ENCODE assay signal across 8 mouse cellular contexts in genomic region chr12:52381968-52382325, GRCm38 (mm10).
A peak's percentile ranks its signal among the peaks of the same experiment; 100 is the strongest.
DNase-seq lines count a peak whose midpoint lies in the region; ATAC-seq and TF ChIP-seq lines count a peak whose summit lies in the region.

No protein-coding gene starts in this region.

- TF ChIP-seq POLR2A in thymus, adult 2 months (IDR thresholded peaks at IDR 0.05; ENCODE audit: control insufficient read depth, extremely low read depth, insufficient read depth, low read length, poor library complexity): no peak

- peak; percentile 23 for ATAC-seq in forebrain, embryonic 15.5 days (replicated peaks)
- no peak for ATAC-seq in limb, embryonic 13.5 days (ENCODE audit: low FRiP score, low read depth)

- H3K27ac ChIP-seq in forebrain, embryonic 15.5 days (replicated peaks): no peak overlapping the region
- peak overlapping the region; percentile 69 for H3K27ac ChIP-seq in limb, embryonic 13.5 days
- H3K27ac ChIP-seq in thymus, adult 2 months (ENCODE audit: control insufficient read depth, insufficient read depth, low read length): no peak overlapping the region

- no peak for TF ChIP-seq CTCF in E14TG2a.4 (conservative IDR thresholded peaks at IDR 0.05; ENCODE audit: low read length)
- TF ChIP-seq CTCF in thymus, adult 2 months (IDR thresholded peaks at IDR 0.05; ENCODE audit: borderline replicate concordance, control insufficient read depth, extremely low read depth, insufficient read depth, low read length, poor library complexity): no peak

- 86% methylated on average over 1 of the region's 1 CpGs for WGBS in forebrain, embryonic 15.5 days
- 77% methylated on average over 1 of the region's 1 CpGs for WGBS in limb, embryonic 13.5 days
- 100% methylated on average over 1 of the region's 1 CpGs for WGBS in thymus, adult 2 months

- H3K36me3 ChIP-seq in E14TG2a.4 (ENCODE audit: insufficient read depth, low read length): no peaks in the 10 kb centered on the region
- no peaks in the 10 kb centered on the region for H3K36me3 ChIP-seq in forebrain, embryonic 15.5 days
- no peaks in the 10 kb centered on the region for H3K36me3 ChIP-seq in limb, embryonic 13.5 days
- no peaks in the 10 kb centered on the region for H3K36me3 ChIP-seq in thymus, adult 2 months (ENCODE audit: control insufficient read depth, insufficient read depth, low read length)

- H3K4me3 ChIP-seq in E14TG2a.4 (replicated peaks; ENCODE audit: low read length): peak overlapping the region; percentile 62
- H3K4me3 ChIP-seq in forebrain, embryonic 15.5 days: no peak overlapping the region
- H3K4me3 ChIP-seq in limb, embryonic 13.5 days: no peak overlapping the region
- H3K4me3 ChIP-seq in thymus, adult 2 months (ENCODE audit: control insufficient read depth, insufficient read depth, low read length): no peak overlapping the region

- no peak overlapping the region for H3K9ac ChIP-seq in forebrain, embryonic 15.5 days (replicated peaks)
- H3K9ac ChIP-seq in limb, embryonic 13.5 days: no peak overlapping the region

- no peaks in the 10 kb centered on the region for H3K27me3 ChIP-seq in E14TG2a.4 (ENCODE audit: insufficient read depth, low read length)
- H3K27me3 ChIP-seq in forebrain, embryonic 15.5 days: no peaks in the 10 kb centered on the region
- H3K27me3 ChIP-seq in limb, embryonic 13.5 days: no peaks in the 10 kb centered on the region
- H3K27me3 ChIP-seq in thymus, adult 2 months (ENCODE audit: control insufficient read depth, insufficient read depth, low read length): no peaks in the 10 kb centered on the region

- peak; percentile 83 for DNase-seq in heart, adult 11 months
- no peak for DNase-seq in heart, postnatal 4 days
- DNase-seq in thymus, adult 2 months: no peak
- no peak for DNase-seq in cerebellum, postnatal 14 days
- DNase-seq in liver: no peak

- no peak overlapping the region for H3K4me2 ChIP-seq in forebrain, embryonic 15.5 days (replicated peaks)
- peak overlapping the region; percentile 23; the same call in 1 of the 2 replicates for H3K4me2 ChIP-seq in limb, embryonic 13.5 days (replicated peaks)

- H3K4me1 ChIP-seq in E14TG2a.4 (replicated peaks; ENCODE audit: low read depth, low read length): peaks cover 65% of the 10 kb centered on the region
- H3K4me1 ChIP-seq in forebrain, embryonic 15.5 days: peaks cover 17% of the 10 kb centered on the region
- H3K4me1 ChIP-seq in limb, embryonic 13.5 days: peaks cover 35% of the 10 kb centered on the region
- H3K4me1 ChIP-seq in thymus, adult 2 months (replicated peaks; ENCODE audit: control insufficient read depth, insufficient read depth, low read length): no peaks in the 10 kb centered on the region; the same call in 1 of the 2 replicates

- no peaks in the 10 kb centered on the region for H3K9me3 ChIP-seq in E14TG2a.4 (ENCODE audit: low read length)
- H3K9me3 ChIP-seq in forebrain, embryonic 15.5 days: no peaks in the 10 kb centered on the region
- H3K9me3 ChIP-seq in limb, embryonic 13.5 days: no peaks in the 10 kb centered on the region
